Mouse (Mus musculus): ENCODE data around the gene Pcx.

The Pcx gene

GRCm38 (mm10) chr19:4619461-4619860, 109.2 kb downstream of the Pcx start:
- peak in 1 of 2 experiments; percentile 25 for DNase-seq (ENCODE audit: low spot score in 2 of 2)

- peak in 1 of 2 experiments; percentile 7 for DNase-seq (ENCODE audit: low spot score in 2 of 2)
Measured at GRCm38 (mm10) chr19:4620721-4621120, 110.4 kb downstream of the Pcx start.

GRCm38 (mm10) chr19:4622780-4623179, 112.5 kb downstream of the Pcx start:
- no peak for DNase-seq (ENCODE audit: low spot score in 2 of 2)

GRCm38 (mm10) chr19:4623419-4623818, 113.1 kb downstream of the Pcx start:
- no peak for DNase-seq (ENCODE audit: low spot score in 2 of 2)

- DNase-seq (ENCODE audit: low spot score in 2 of 2), result peak in 1 of 2 experiments; percentile 12
Measured at GRCm38 (mm10) chr19:4624006-4624405, 113.7 kb downstream of the Pcx start.

GRCm38 (mm10) chr19:4624406-4625178, 114.3 kb downstream of the Pcx start:
- DNase-seq (ENCODE audit: low spot score in 2 of 2), result no peak

GRCm38 (mm10) chr19:4625179-4625828, 115.0 kb downstream of the Pcx start, which contains the start of gene Rce1:
TSS of gene Rce1 (minus strand) at chr19:4625641.
- DNase-seq (ENCODE audit: low spot score in 2 of 2), result peak; percentile 79 to 89

GRCm38 (mm10) chr19:4625829-4626535, 115.7 kb downstream of the Pcx start:
- DNase-seq (ENCODE audit: low spot score in 2 of 2), result no peak

GRCm38 (mm10) chr19:4628819-4629218, 118.5 kb downstream of the Pcx start:
- peak; percentile 43 to 66 for DNase-seq (ENCODE audit: low spot score in 2 of 2)

- no peak for DNase-seq (ENCODE audit: low spot score in 2 of 2)
Measured at GRCm38 (mm10) chr19:4635986-4636385, 125.7 kb downstream of the Pcx start.

- DNase-seq (ENCODE audit: low spot score in 2 of 2), result peak in 1 of 2 experiments; percentile 58
Measured at GRCm38 (mm10) chr19:4644271-4644670, 134.0 kb downstream of the Pcx start.

- peak; percentile 65 to 80 for DNase-seq (ENCODE audit: low spot score in 2 of 2)
Measured at GRCm38 (mm10) chr19:4646917-4647492, 136.7 kb downstream of the Pcx start.

- DNase-seq (ENCODE audit: low spot score in 2 of 2), result no peak
Measured at GRCm38 (mm10) chr19:4658156-4658555, 147.9 kb downstream of the Pcx start.

GRCm38 (mm10) chr19:4666815-4667214, 156.5 kb downstream of the Pcx start:
- no peak for DNase-seq (ENCODE audit: low spot score in 2 of 2)

- no peak for DNase-seq (ENCODE audit: low spot score in 2 of 2)
Measured at GRCm38 (mm10) chr19:4670776-4671175, 160.5 kb downstream of the Pcx start.

Measured in frontal cortex, postnatal 10 days (tissue).